Mouse (Mus musculus): ENCODE measurements around the gene Ccdc36. TPM values are rescaled to one million over a fixed set of nuclear protein-coding genes. Genes with fewer than 3 reads are reported as not detected.

The Ccdc36 gene
- polyA plus RNA-seq, 1 experiment, result not detected

- Histone ChIP-seq H3K27me3 (ENCODE audit: control insufficient read depth) (no peaks in the 10 kb centered on the region), H3K36me3 (ENCODE audit: control insufficient read depth) (peaks cover 56% of the 10 kb centered on the region), H3K4me3 (replicated peaks) (no peak overlapping the region), H3K9me3 (ENCODE audit: control insufficient read depth, low read length) (no peaks in the 10 kb centered on the region), H3K4me1 (ENCODE audit: control insufficient read depth) (no peaks in the 10 kb centered on the region; the same call in 1 of the 2 replicates)
- TF ChIP-seq GATA1 (IDR thresholded peaks at IDR 0.05; ENCODE audit: low read length) (no peak), TAL1 (IDR thresholded peaks at IDR 0.05; ENCODE audit: low read length) (no peak)
Measured at GRCm38 (mm10) chr9:108394191-108394590, 34.1 kb downstream of the Ccdc36 start.

GRCm38 (mm10) chr9:108392676-108393075 lies 35.6 kb downstream of the Ccdc36 start, which contains the start of gene 1700102P08Rik:
Gene 1700102P08Rik, plus strand, starts transcription at chr9:108392805.
- Histone ChIP-seq H3K27me3 (ENCODE audit: control insufficient read depth) (no peaks in the 10 kb centered on the region), H3K4me3 (replicated peaks) (no peak within 1 kb of the TSS), H3K36me3 (ENCODE audit: control insufficient read depth) (peaks cover 71% of the 10 kb centered on the region), H3K4me1 (ENCODE audit: control insufficient read depth) (no peaks in the 10 kb centered on the region; the same call in 1 of the 2 replicates), H3K9me3 (ENCODE audit: control insufficient read depth, low read length) (no peaks in the 10 kb centered on the region)
- TF ChIP-seq GATA1 (IDR thresholded peaks at IDR 0.05; ENCODE audit: low read length) (no peak), TAL1 (IDR thresholded peaks at IDR 0.05; ENCODE audit: low read length) (no peak)

- H3K36me3 ChIP-seq (ENCODE audit: control insufficient read depth), result peaks cover 97% of the 10 kb centered on the region
- no peaks in the 10 kb centered on the region for H3K27me3 ChIP-seq (ENCODE audit: control insufficient read depth)
- H3K4me3 ChIP-seq (replicated peaks), result no peak overlapping the region
- H3K4me1 ChIP-seq (ENCODE audit: control insufficient read depth), result no peaks in the 10 kb centered on the region
- H3K9me3 ChIP-seq (ENCODE audit: control insufficient read depth, low read length), result no peaks in the 10 kb centered on the region
- no peak for TF ChIP-seq GATA1 (IDR thresholded peaks at IDR 0.05; ENCODE audit: low read length)
Measured at GRCm38 (mm10) chr9:108389220-108389619, 39.1 kb downstream of the Ccdc36 start.

GRCm38 (mm10) chr9:108388601-108389000 lies 39.7 kb downstream of the Ccdc36 start:
- H3K27me3 ChIP-seq (ENCODE audit: control insufficient read depth), result no peaks in the 10 kb centered on the region
- no peaks in the 10 kb centered on the region for H3K9me3 ChIP-seq (ENCODE audit: control insufficient read depth, low read length)
- H3K4me3 ChIP-seq (replicated peaks), result no peak overlapping the region
- H3K4me1 ChIP-seq (ENCODE audit: control insufficient read depth), result no peaks in the 10 kb centered on the region
- H3K36me3 ChIP-seq (ENCODE audit: control insufficient read depth), result peaks cover 97% of the 10 kb centered on the region
- TF ChIP-seq TAL1 (IDR thresholded peaks at IDR 0.05; ENCODE audit: low read length) (no peak), GATA1 (IDR thresholded peaks at IDR 0.05; ENCODE audit: low read length) (no peak)

GRCm38 (mm10) chr9:108386816-108387215 lies 41.5 kb downstream of the Ccdc36 start:
- Histone ChIP-seq H3K9me3 (ENCODE audit: control insufficient read depth, low read length) (no peaks in the 10 kb centered on the region), H3K4me3 (replicated peaks) (no peak overlapping the region), H3K36me3 (ENCODE audit: control insufficient read depth) (peaks cover 97% of the 10 kb centered on the region), H3K4me1 (ENCODE audit: control insufficient read depth) (no peaks in the 10 kb centered on the region), H3K27me3 (ENCODE audit: control insufficient read depth) (no peaks in the 10 kb centered on the region)
- no peak for TF ChIP-seq GATA1 (IDR thresholded peaks at IDR 0.05; ENCODE audit: low read length)
- no peak for TF ChIP-seq TAL1 (IDR thresholded peaks at IDR 0.05; ENCODE audit: low read length)

GRCm38 (mm10) chr9:108385006-108385405 lies 43.3 kb downstream of the Ccdc36 start:
- Histone ChIP-seq H3K36me3 (ENCODE audit: control insufficient read depth) (peaks cover 97% of the 10 kb centered on the region), H3K9me3 (ENCODE audit: control insufficient read depth, low read length) (no peaks in the 10 kb centered on the region), H3K4me3 (replicated peaks) (no peak overlapping the region), H3K4me1 (ENCODE audit: control insufficient read depth) (no peaks in the 10 kb centered on the region), H3K27me3 (ENCODE audit: control insufficient read depth) (no peaks in the 10 kb centered on the region)
- TF ChIP-seq GATA1 (IDR thresholded peaks at IDR 0.05; ENCODE audit: low read length), result no peak
- TF ChIP-seq TAL1 (IDR thresholded peaks at IDR 0.05; ENCODE audit: low read length), result no peak

GRCm38 (mm10) chr9:108381382-108381781 lies 46.9 kb downstream of the Ccdc36 start:
- Histone ChIP-seq H3K9me3 (ENCODE audit: control insufficient read depth, low read length) (no peaks in the 10 kb centered on the region), H3K36me3 (ENCODE audit: control insufficient read depth) (peaks cover 98% of the 10 kb centered on the region), H3K4me1 (ENCODE audit: control insufficient read depth) (no peaks in the 10 kb centered on the region), H3K27me3 (ENCODE audit: control insufficient read depth) (no peaks in the 10 kb centered on the region), H3K4me3 (replicated peaks) (no peak overlapping the region)
- TF ChIP-seq TAL1 (IDR thresholded peaks at IDR 0.05; ENCODE audit: low read length) (no peak), GATA1 (IDR thresholded peaks at IDR 0.05; ENCODE audit: low read length) (no peak)

GRCm38 (mm10) chr9:108379294-108379693 lies 49.0 kb downstream of the Ccdc36 start:
- H3K4me1 ChIP-seq (ENCODE audit: control insufficient read depth), result no peaks in the 10 kb centered on the region
- no peak overlapping the region for H3K4me3 ChIP-seq (replicated peaks)
- TF ChIP-seq TAL1 (IDR thresholded peaks at IDR 0.05; ENCODE audit: low read length), result no peak
- TF ChIP-seq GATA1 (IDR thresholded peaks at IDR 0.05; ENCODE audit: low read length), result no peak
- no peaks in the 10 kb centered on the region for H3K9me3 ChIP-seq (ENCODE audit: control insufficient read depth, low read length)
- H3K36me3 ChIP-seq (ENCODE audit: control insufficient read depth), result peaks cover 98% of the 10 kb centered on the region
- no peaks in the 10 kb centered on the region for H3K27me3 ChIP-seq (ENCODE audit: control insufficient read depth)

GRCm38 (mm10) chr9:108378736-108379135 lies 49.5 kb downstream of the Ccdc36 start:
- TF ChIP-seq TAL1 (IDR thresholded peaks at IDR 0.05; ENCODE audit: low read length) (no peak), GATA1 (IDR thresholded peaks at IDR 0.05; ENCODE audit: low read length) (no peak)
- no peaks in the 10 kb centered on the region for H3K4me1 ChIP-seq (ENCODE audit: control insufficient read depth)
- H3K9me3 ChIP-seq (ENCODE audit: control insufficient read depth, low read length), result no peaks in the 10 kb centered on the region
- no peak overlapping the region for H3K4me3 ChIP-seq (replicated peaks)
- peaks cover 98% of the 10 kb centered on the region for H3K36me3 ChIP-seq (ENCODE audit: control insufficient read depth)
- no peaks in the 10 kb centered on the region for H3K27me3 ChIP-seq (ENCODE audit: control insufficient read depth)

- H3K4me3 ChIP-seq (replicated peaks), result no peak overlapping the region
- H3K9me3 ChIP-seq (ENCODE audit: control insufficient read depth, low read length), result no peaks in the 10 kb centered on the region
- H3K27me3 ChIP-seq (ENCODE audit: control insufficient read depth), result no peaks in the 10 kb centered on the region
- TF ChIP-seq GATA1 (IDR thresholded peaks at IDR 0.05; ENCODE audit: low read length), result no peak
- TF ChIP-seq TAL1 (IDR thresholded peaks at IDR 0.05; ENCODE audit: low read length), result no peak
- peaks cover 98% of the 10 kb centered on the region for H3K36me3 ChIP-seq (ENCODE audit: control insufficient read depth)
- no peaks in the 10 kb centered on the region for H3K4me1 ChIP-seq (ENCODE audit: control insufficient read depth)
Measured at GRCm38 (mm10) chr9:108378234-108378633, 50.0 kb downstream of the Ccdc36 start.

Other genes starting within 250 kb of the Ccdc36 start
- 0.03 and 0.07 TPM in 2 replicates for gene Bsn, start 238.1 kb downstream of the Ccdc36 start, polyA plus RNA-seq (2012)
- 0.67 and 0.75 TPM in 2 replicates for gene Dag1, start 164.5 kb downstream of the Ccdc36 start, polyA plus RNA-seq (2012)
- gene Nicn1, start 138.1 kb downstream of the Ccdc36 start, polyA plus RNA-seq (2012), result not detected in 2 replicates
- not detected in 2 replicates for gene Amt, start 131.6 kb downstream of the Ccdc36 start, polyA plus RNA-seq (2012)
- 12.9 and 13.9 TPM in 2 replicates for gene Rhoa, start 122.4 kb downstream of the Ccdc36 start, polyA plus RNA-seq (2012)
- gene Tcta, start 122.3 kb downstream of the Ccdc36 start, polyA plus RNA-seq (2012), result 0.16 TPM in 2 replicates
- gene Gpx1, start 89.6 kb downstream of the Ccdc36 start, polyA plus RNA-seq (2012), result 533 and 609 TPM in 2 replicates
- 16.0 and 23.8 TPM in 2 replicates for gene Usp4, start 80.6 kb downstream of the Ccdc36 start, polyA plus RNA-seq (2012)
- 0.88 and 0.93 TPM in 2 replicates for gene 1700102P08Rik, start 35.7 kb downstream of the Ccdc36 start, polyA plus RNA-seq (2012)
- gene BC048562, start 8.0 kb upstream of the Ccdc36 start, polyA plus RNA-seq (2012), result not detected in 2 replicates
- 1.1 and 1.4 TPM in 2 replicates for gene Ccdc71, start 32.0 kb upstream of the Ccdc36 start, polyA plus RNA-seq (2012)
- 1.8 and 1.9 TPM in 2 replicates for gene Klhdc8b, start 33.1 kb upstream of the Ccdc36 start, polyA plus RNA-seq (2012)
- gene Lamb2, start 51.3 kb upstream of the Ccdc36 start, polyA plus RNA-seq (2012), result 0.02 and 0.05 TPM in 2 replicates
- gene Usp19, start 62.1 kb upstream of the Ccdc36 start, polyA plus RNA-seq (2012), result 10.7 and 11.0 TPM in 2 replicates
- 5.3 and 5.9 TPM in 2 replicates for gene Qars, start 79.2 kb upstream of the Ccdc36 start, polyA plus RNA-seq (2012)
- gene Qrich1, start 88.3 kb upstream of the Ccdc36 start, polyA plus RNA-seq (2012), result 3.5 TPM in 2 replicates
- 4.0 and 4.4 TPM in 2 replicates for gene Impdh2, start 131.8 kb upstream of the Ccdc36 start, polyA plus RNA-seq (2012)
- 1.1 and 4.7 TPM in 2 replicates for gene Ndufaf3, start 138.9 kb upstream of the Ccdc36 start, polyA plus RNA-seq (2012)
- 6.0 and 7.1 TPM in 2 replicates for gene Dalrd3, start 141.4 kb upstream of the Ccdc36 start, polyA plus RNA-seq (2012)
- gene Wdr6, start 150.3 kb upstream of the Ccdc36 start, polyA plus RNA-seq (2012), result 0.24 and 0.45 TPM in 2 replicates
- 0.02 and 0.03 TPM in 2 replicates for gene P4htm, start 169.2 kb upstream of the Ccdc36 start, polyA plus RNA-seq (2012)
- 18.7 and 20.5 TPM in 2 replicates for gene Arih2, start 220.9 kb upstream of the Ccdc36 start, polyA plus RNA-seq (2012)
- gene Slc25a20, start 233.6 kb upstream of the Ccdc36 start, polyA plus RNA-seq (2012), result 0.12 and 0.26 TPM in 2 replicates